Mouse (Mus musculus) lung, embryonic 16.5 days (tissue): ENCODE measurements around the gene Samd11. TPM values are rescaled to one million over a fixed set of nuclear protein-coding genes. Genes with fewer than 3 reads are reported as not detected.

Experiments used
- ATAC-seq: fragments of 200-750 bp; cut with Nextera tagmentation; 2 replicates; pipeline ENCODE4 v1.8.0; 2017; ENCODE audit warnings: low read depth, mild to moderate bottlenecking, moderate library complexity
- H3K27ac ChIP-seq: fragments of 300-500 bp; sonication (generic); 2 replicates; pipeline ENCODE4 v1.5.1; 2014; ENCODE audit warnings: mild to moderate bottlenecking, control low read depth, low read length
- H3K27me3 ChIP-seq: fragments of 300-500 bp; sonication (generic); 2 replicates; pipeline ENCODE4 v1.6.1; 2014; ENCODE audit warnings: low read depth, low read length, mixed read lengths; ENCODE audit not compliant: control insufficient read depth, insufficient read depth
- H3K36me3 ChIP-seq: fragments of 300-500 bp; sonication (generic); 2 replicates; pipeline ENCODE4 v1.6.1; 2014; ENCODE audit warnings: low read length; ENCODE audit not compliant: control insufficient read depth, insufficient read depth
- H3K4me1 ChIP-seq: fragments of 300-500 bp; sonication (generic); replicated peaks from 2 replicates; pipeline ENCODE4 v1.6.1; 2014; ENCODE audit warnings: low read length, mixed read lengths; ENCODE audit not compliant: control insufficient read depth, insufficient read depth
- H3K4me2 ChIP-seq: fragments of 300-500 bp; sonication (generic); 2 replicates; pipeline ENCODE4 v1.6.1; 2014; ENCODE audit warnings: low read depth, low read length, control low read depth
- H3K4me3 ChIP-seq: fragments of 300-500 bp; sonication (generic); 2 replicates; pipeline ENCODE4 v1.5.1; 2014; ENCODE audit warnings: mild to moderate bottlenecking, low read length, control low read depth
- H3K9ac ChIP-seq: fragments of 300-500 bp; sonication (generic); 2 replicates; pipeline ENCODE4 v1.6.1; 2014; ENCODE audit warnings: low read length, control low read depth
- H3K9me3 ChIP-seq: fragments of 300-500 bp; sonication (generic); 2 replicates; pipeline ENCODE4 v1.6.1; 2016; ENCODE audit warnings: low read length; ENCODE audit not compliant: control insufficient read depth
- WGBS: fragments of 180-500 bp; shearing (Covaris S2); extraction: QIAGEN DNeasy Blood & Tissue Kit; methylation state at CpG from one replicate; pipeline ENCODE4 v1.1.7; 2014; 5-methylcytosine and 5-hydroxymethylcytosine counted together
- polyA plus RNA-seq: library from polyadenylated mRNA; unstranded; fragments of >200 nt; fragmentation: Nextera tagmentation; extraction: Ambion mirVana; gene quantifications from 2 replicates; pipeline ENCODE4 v1.2.1, GENCODE M21; 2015

Samd11 gene
- polyA plus RNA-seq, 1 experiment from 2014 or later: 0.29 TPM

DNA sequence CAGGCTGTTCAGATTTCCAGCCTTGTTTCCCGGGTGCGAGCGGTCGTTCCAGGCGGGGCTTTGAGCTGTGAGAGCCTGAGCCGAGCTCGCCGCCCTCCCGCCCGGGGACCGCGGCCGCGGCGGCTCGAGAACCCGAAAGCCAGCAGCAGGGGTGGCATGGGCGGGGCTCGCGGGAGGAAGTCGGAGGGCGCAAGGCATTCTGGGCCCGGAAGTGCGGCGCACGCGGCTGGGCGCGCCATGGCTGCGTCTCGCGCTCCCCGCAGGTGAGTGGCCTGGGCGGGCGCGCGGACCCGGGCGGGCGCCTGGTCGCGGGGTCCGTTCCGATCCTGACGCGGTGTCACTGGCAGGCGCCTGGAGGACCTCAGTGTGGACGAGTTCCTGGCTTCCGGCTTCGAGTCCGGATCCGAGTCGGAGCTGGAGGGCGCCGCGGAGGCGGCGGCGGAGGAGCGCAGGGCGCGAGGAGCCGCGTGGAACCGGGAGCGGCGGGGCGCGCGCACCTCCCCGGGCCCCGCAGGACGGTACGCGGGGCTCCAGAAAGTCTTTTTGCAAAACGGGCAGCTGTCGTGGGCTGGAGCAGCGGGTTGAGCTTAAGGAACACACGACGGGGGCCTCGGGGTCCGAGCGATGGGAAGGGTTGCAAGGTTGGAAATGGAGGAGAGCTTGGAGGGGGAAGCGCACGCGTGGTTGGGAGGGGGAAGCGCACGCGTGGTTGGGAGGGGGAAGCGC lies 19.5 kb downstream of the Samd11 start, which contains the start of gene Noc2l:
Gene Noc2l (plus strand): TSS at position 203 of the 726 bp plus-strand sequence.
- WGBS: under 1% methylated on average over 88 of the region's 90 CpGs
- peaks cover 36% of the 10 kb centered on the region for H3K36me3 ChIP-seq
- H3K4me3 ChIP-seq: peak within 1 kb of the TSS; percentile 96
- H3K9me3 ChIP-seq: no peaks in the 10 kb centered on the region
- peak within 1 kb of the TSS; percentile 95 for H3K4me2 ChIP-seq
- peaks cover 17% of the 10 kb centered on the region for H3K4me1 ChIP-seq
- peak within 1 kb of the TSS; percentile 82 for H3K9ac ChIP-seq
- peak within 1 kb of the TSS; percentile 96 for H3K27ac ChIP-seq
- no peaks in the 10 kb centered on the region for H3K27me3 ChIP-seq
- ATAC-seq: peak; percentile 94

- Histone ChIP-seq H3K36me3 (peaks cover 38% of the 10 kb centered on the region), H3K4me3 (peak overlapping the region; percentile 96), H3K9ac (peak overlapping the region; percentile 82), H3K27ac (peak overlapping the region; percentile 51), H3K9me3 (no peaks in the 10 kb centered on the region), H3K4me2 (peak overlapping the region; percentile 95), H3K4me1 (peaks cover 17% of the 10 kb centered on the region), H3K27me3 (no peaks in the 10 kb centered on the region)
- under 1% methylated on average over 15 of the region's 15 CpGs for WGBS
- ATAC-seq: peak; percentile 22; the same call in 1 of the 2 replicates
Observed at GRCm38 (mm10) chr4:156235360-156235770, 20.1 kb downstream of the Samd11 start.

DNA sequence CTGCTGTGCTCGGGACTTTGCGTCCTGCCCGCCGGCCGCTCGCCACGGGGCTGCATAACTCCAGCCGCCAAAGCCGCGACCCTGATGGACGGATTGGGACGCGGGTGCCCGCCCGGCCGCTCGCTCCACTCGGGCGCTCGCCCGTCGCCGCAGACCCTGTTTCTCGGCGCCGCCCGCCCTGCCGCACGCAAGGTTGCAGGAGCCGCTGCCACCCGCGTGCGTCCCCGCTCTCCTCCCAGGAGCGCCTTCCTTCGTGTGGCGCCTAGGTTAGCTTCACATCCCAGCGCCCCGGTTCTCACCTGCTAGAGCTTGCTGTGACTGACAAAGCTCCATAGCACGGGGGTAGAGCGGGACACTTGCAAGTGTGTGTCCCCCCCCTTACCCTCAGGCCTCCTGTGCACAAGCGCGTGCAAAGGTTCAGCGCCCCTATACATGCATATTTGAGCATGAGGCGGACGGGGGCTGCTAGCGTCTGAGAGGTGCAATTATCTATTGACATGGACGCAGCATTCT lies 20.7 kb downstream of the Samd11 start, which contains the start of gene Plekhn1:
Gene Plekhn1 (minus strand): TSS at position 157 of the 513 bp plus-strand sequence.
- Histone ChIP-seq H3K9ac (peak within 1 kb of the TSS; percentile 82), H3K4me1 (peaks cover 17% of the 10 kb centered on the region), H3K36me3 (peaks cover 37% of the 10 kb centered on the region), H3K27ac (peak within 1 kb of the TSS; percentile 73), H3K4me2 (peak within 1 kb of the TSS; percentile 95), H3K27me3 (no peaks in the 10 kb centered on the region), H3K4me3 (peak within 1 kb of the TSS; percentile 96), H3K9me3 (no peaks in the 10 kb centered on the region)
- ATAC-seq: peak; percentile 62
- WGBS: under 1% methylated on average over 35 of the region's 48 CpGs

GRCm38 (mm10) chr4:156234021-156234501 lies 21.4 kb downstream of the Samd11 start:
- 0 out of 2 replicates have a peak, but pooled peaks have one; percentile 11 for ATAC-seq
- H3K4me3 ChIP-seq: peak overlapping the region; percentile 96
- H3K9me3 ChIP-seq: no peaks in the 10 kb centered on the region
- H3K27me3 ChIP-seq: no peaks in the 10 kb centered on the region
- H3K4me2 ChIP-seq: peak overlapping the region; percentile 95
- H3K9ac ChIP-seq: peak overlapping the region; percentile 82
- WGBS: 3% methylated on average over 17 of the region's 17 CpGs
- H3K4me1 ChIP-seq: peaks cover 17% of the 10 kb centered on the region
- H3K36me3 ChIP-seq: peaks cover 31% of the 10 kb centered on the region
- H3K27ac ChIP-seq: peak overlapping the region; percentile 59

DNA sequence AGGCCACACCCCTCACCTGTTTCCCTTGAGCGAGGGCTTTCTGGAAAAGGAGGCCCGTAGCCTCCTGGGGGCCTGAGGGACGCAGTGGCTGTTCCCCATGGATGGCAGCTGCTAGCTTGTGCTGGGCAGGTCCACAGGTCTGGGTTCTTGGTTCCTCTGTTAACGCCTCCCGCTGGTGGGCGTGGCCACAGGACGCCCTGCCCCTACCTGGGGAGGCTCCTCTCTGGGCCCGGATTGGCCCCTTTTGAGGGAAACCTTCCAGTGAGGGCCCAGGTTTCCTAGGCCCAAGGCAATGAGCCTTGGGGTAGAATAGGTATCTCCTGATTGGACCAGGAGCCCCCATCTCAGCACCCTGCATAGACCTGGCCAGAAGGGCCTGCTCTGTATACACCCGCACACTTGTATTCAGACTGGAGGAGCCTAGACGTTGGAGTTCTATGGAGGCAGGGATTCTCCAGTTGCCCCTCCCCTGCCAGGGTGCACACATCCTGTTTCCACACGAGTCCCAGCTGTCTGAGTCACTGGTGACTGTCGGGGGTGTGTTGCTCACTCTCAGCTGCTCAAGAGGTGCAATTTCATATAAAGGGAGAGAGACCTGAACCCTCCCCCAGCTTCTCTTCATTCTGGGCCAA lies 26.9 kb downstream of the Samd11 start:
- Histone ChIP-seq H3K27me3 (no peaks in the 10 kb centered on the region), H3K27ac (no peak overlapping the region), H3K9me3 (no peaks in the 10 kb centered on the region), H3K36me3 (peaks cover 21% of the 10 kb centered on the region), H3K4me2 (peak overlapping the region; percentile 34), H3K9ac (no peak overlapping the region), H3K4me3 (peak overlapping the region; percentile 18; the same call in 1 of the 2 replicates), H3K4me1 (peaks cover 16% of the 10 kb centered on the region)
- WGBS: 19% methylated on average over 12 of the region's 12 CpGs
- peak; percentile 57 for ATAC-seq

DNA sequence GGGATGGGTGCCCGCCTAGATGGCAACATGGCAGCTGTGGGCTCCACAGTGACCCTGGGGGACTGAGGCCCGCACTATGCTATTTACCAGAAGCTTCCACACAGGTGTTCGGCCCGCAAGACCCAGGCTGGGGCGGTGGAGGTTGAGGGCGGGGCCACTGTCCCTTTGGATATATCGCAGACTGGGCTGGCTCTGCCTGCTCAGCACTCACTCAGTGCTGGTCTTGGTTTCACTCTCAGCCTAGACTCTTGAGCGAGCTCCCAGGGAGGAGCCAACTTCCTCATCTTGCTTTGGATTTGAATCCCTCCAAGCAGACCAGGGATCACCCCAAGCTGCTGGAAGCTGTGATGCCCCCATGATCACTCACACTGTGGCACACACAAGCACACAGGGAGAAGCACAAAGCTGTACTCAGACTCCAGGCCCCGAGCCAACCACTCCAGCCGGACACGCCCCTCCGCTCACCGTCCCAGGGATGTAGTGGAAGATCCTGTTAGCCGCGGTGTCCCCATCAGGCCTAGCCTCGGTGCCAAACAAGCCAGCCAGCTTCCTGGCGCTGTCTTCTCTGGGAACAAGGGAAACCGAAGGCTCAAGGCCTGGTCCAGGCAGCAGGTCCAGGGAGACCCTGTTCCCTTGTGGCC lies 27.6 kb downstream of the Samd11 start:
- Histone ChIP-seq H3K27me3 (no peaks in the 10 kb centered on the region), H3K9ac (no peak overlapping the region), H3K4me1 (peaks cover 14% of the 10 kb centered on the region), H3K27ac (no peak overlapping the region), H3K9me3 (no peaks in the 10 kb centered on the region), H3K4me3 (peak overlapping the region; percentile 18; the same call in 1 of the 2 replicates), H3K36me3 (peaks cover 21% of the 10 kb centered on the region), H3K4me2 (peak overlapping the region; percentile 34)
- ATAC-seq: peak; percentile 68
- whole genome bisulfite sequencing: 33% methylated on average over 18 of the region's 18 CpGs

GRCm38 (mm10) chr4:156224276-156224675 lies 31.2 kb downstream of the Samd11 start:
- 77% methylated on average over 2 of the region's 2 CpGs for WGBS
- ATAC-seq: no peak
- H3K4me1 ChIP-seq: peaks cover 14% of the 10 kb centered on the region
- no peaks in the 10 kb centered on the region for H3K27me3 ChIP-seq
- no peak overlapping the region for H3K27ac ChIP-seq
- H3K9ac ChIP-seq: no peak overlapping the region
- no peaks in the 10 kb centered on the region for H3K36me3 ChIP-seq
- H3K9me3 ChIP-seq: no peaks in the 10 kb centered on the region
- no peak overlapping the region for H3K4me2 ChIP-seq
- H3K4me3 ChIP-seq: no peak overlapping the region

DNA sequence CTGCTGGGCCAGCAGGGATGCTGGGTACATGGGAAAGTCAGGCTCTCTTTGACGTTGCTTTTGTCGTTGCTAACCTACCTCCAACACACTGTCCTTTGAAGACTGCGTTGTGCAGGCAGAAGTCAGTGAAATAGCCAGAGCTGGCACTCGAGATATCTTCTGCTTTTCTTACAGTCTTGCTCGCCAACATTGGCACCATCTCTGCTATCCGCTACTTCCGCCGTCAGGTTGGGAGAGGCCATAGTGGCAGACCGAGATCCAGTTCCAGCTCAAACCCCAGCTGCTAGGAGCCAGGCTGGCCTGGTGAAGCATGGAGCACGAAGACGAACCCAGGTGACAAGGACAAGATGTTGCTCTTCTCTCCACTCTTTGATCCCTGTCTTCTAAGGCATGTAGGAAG lies 35.5 kb downstream of the Samd11 start:
- H3K9ac ChIP-seq: no peak overlapping the region
- no peak overlapping the region for H3K4me3 ChIP-seq
- H3K9me3 ChIP-seq: no peaks in the 10 kb centered on the region
- H3K27me3 ChIP-seq: no peaks in the 10 kb centered on the region
- no peak overlapping the region for H3K4me2 ChIP-seq
- H3K4me1 ChIP-seq: no peaks in the 10 kb centered on the region
- ATAC-seq: no peak
- H3K36me3 ChIP-seq: no peaks in the 10 kb centered on the region
- no peak overlapping the region for H3K27ac ChIP-seq
- 81% methylated on average over 11 of the region's 11 CpGs for WGBS
